Mouse (Mus musculus) megakaryocyte-erythroid progenitor cell, adult 5-6 weeks (primary cell): ENCODE measurements around the gene Fam162a. TPM values are rescaled to one million over a fixed set of nuclear protein-coding genes. Genes with fewer than 3 reads are reported as not detected.
A peak's percentile ranks its signal among the peaks of the same experiment; 100 is the strongest.
"Not testable (repeated sequence)": the region's sequence is repeated elsewhere in the genome, so short reads cannot be mapped to it uniquely, and the experiment has no call there.

ENCODE experiments used
- ATAC-seq: replicated peaks from 2 replicates; pipeline ENCODE4 v1.8.0; 2016; ENCODE audit warnings: mild to moderate bottlenecking, inconsistent platforms; ENCODE audit not compliant: severe bottlenecking, poor library complexity, low FRiP score, low TSS enrichment
- total RNA-seq, 2 experiments: library from RNA; stranded (forward) in 1 of 2; stranded (reverse) in 1 of 2; fragments of 200-1000, 215-1000 nt in 1 of 2; fragments of >200 nt in 1 of 2; fragmentation: Nextera tagmentation in 1 of 2; gene quantifications; 2 replicates each; pipeline ENCODE4 v1.2.3; 2014 to 2017

The Fam162a gene
- total RNA-seq, 2 experiments from 2014 or later: 156 to 205 TPM

DNA sequence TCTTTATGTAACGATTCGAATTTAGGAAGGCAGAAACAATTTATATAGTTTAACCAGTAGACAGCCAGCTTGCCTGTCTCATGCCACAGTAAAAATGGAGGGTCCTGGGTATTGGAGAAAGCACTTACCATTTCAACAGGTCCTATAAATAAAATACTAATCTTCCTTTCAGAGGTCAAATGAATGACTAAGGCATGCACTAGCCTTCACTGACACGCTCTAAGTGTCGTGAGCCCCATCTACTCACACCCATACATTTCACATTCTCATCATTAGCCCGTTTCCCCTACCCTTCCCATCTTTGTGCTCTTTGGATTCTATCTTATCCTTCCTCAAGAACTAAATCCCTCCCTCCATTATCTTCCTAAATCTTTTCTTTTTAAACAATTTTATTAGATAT, 6.5 kb downstream of the Fam162a start:
- no peak for ATAC-seq

DNA sequence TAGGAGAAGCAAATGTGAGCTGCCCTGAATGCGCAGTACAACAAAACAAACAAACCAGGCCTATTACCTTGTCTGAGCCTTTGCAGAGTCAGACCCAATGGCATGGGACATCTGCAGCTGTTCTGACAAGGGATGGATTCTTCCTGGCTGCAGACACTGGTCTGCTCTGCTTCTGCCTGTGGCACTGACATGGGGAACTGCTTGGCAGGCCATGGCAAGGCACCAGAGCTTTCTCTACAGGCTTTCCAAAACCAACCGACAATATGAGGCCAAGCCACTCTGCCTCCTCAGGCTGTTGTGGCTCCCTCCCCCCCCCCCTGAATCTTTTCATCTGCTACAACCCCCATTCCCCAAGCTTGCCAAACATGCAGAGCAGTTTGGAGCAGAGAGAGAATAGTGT, 8.1 kb downstream of the Fam162a start:
- no peak for ATAC-seq

DNA sequence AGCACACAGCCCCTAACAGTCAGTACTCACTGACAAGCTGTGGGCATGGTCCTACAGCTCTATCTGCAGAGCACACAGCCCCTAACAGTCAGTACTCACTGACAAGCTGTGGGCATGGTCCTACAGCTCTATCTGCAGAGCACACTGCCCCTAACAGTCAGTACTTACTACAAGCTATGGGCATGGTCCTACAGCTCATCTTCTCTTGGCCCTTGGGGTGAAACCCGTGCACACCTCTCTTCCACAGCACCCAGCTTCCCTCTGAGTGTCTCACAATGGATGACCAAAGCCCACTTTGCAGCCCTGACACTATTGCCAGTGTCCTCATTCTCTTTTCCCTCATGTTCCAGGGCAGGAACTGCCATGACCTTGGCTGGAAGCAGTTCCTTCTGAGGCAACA, 8.9 kb downstream of the Fam162a start:
- peak; percentile 77 for ATAC-seq

DNA sequence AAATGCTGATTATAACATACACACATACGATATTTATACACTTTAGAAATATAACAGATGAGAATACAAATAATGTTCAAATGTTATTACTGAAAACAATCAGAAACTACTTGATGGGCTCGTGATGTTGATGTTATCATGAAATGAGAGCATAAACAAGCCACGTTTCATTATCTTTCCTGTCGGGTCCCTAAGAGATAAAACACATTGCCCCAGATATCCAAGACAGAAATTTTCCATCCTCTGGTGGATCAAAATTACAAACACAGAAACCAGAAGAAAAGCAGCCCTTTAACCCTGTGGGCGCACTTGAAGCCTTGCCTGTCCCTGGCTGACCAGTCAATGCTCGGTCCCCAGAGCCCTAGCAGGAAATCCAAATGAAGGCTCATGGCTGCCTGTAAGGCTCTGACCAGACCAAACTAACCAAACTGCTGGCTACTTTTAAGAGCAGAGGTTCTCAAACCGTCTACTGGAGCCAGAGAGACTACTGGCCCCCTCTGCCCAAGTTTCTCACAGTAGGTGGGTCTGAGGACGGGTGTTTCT, 13.4 kb downstream of the Fam162a start:
- no peak for ATAC-seq

GRCm38 (mm10) chr16:36056416-36056815, 15.0 kb downstream of the Fam162a start:
- no peak for ATAC-seq

GRCm38 (mm10) chr16:36054920-36055319, 16.5 kb downstream of the Fam162a start:
- no peak for ATAC-seq

DNA sequence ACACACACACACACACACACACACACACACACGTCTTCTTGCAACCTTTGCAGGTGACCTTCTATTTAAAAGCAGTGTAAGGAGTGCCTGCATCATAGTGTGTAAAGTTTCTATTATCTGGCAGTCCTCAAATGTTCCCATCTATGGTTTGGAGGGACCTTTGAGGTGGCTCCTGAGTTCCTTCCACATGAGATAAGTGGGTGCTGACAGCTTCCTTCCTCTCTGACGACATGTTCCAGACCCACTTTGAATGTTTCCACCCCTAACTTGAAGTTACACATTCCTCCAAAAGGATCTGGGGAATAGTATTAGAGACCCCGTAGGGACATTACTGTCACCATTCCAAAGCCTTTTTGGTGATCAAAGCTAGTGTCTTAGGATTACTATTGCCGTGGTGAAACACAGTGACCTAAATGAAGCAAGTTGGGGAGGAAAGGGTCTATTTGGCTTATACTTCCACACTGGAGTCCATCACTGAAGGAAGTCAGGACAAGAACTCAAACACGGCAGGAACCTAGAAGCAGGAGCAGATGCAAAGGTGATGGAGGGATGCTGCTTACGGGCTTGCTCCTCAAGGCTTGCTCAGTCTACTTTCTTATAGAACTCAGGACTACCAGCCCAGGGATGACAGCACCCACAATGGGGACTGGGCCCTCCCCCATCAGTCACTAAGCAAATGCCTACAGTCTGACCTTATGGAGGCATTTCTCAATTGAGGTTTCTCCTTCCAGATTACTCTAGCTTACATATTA, 17.7 kb downstream of the Fam162a start:
- ATAC-seq: no peak

GRCm38 (mm10) chr16:36051491-36051890, 19.9 kb downstream of the Fam162a start:
- ATAC-seq: no peak

GRCm38 (mm10) chr16:36047538-36047937, 23.9 kb downstream of the Fam162a start:
- no peak for ATAC-seq

DNA sequence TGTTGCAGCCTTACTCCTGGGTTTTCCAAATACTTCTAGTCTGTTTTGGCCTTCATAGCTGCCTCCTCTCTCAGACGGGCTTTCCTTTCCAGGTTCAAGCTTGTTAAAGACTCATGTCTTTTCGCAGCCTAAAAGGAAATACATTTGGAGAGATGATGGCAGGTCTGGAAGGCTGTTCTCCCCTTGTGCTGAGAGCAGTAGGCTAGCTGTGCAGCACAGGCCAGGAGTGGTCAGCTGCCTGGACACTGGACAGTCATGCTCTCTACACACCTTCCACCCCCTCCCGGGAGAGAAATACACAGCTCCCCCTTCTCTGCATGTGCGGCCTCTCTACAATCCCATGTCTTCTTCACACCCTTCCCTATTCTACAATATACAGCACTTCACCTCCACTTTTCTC, 27.4 kb downstream of the Fam162a start:
- ATAC-seq: no peak

- no peak for ATAC-seq
Observed at GRCm38 (mm10) chr16:36043073-36043472, 28.3 kb downstream of the Fam162a start.

DNA sequence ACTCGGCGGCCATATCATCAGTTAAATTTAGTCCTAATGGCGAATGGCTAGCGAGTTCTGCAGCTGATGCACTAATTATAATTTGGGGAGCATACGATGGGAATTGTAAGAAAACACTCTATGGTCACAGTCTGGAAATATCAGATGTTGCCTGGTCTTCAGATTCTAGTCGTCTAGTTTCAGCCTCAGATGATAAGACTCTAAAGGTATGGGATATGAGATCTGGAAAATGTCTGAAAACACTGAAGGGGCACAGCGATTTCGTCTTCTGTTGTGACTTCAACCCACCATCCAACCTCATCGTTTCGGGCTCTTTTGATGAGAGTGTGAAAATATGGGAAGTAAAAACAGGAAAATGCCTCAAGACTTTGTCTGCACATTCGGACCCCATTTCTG, 29.8 kb downstream of the Fam162a start:
- no peak for ATAC-seq

- ATAC-seq: peak; percentile 97
Observed at GRCm38 (mm10) chr16:36040640-36041624, 30.5 kb downstream of the Fam162a start, which contains the start of gene Wdr5b. Wdr5b (plus strand) TSS chr16:36041190.

DNA sequence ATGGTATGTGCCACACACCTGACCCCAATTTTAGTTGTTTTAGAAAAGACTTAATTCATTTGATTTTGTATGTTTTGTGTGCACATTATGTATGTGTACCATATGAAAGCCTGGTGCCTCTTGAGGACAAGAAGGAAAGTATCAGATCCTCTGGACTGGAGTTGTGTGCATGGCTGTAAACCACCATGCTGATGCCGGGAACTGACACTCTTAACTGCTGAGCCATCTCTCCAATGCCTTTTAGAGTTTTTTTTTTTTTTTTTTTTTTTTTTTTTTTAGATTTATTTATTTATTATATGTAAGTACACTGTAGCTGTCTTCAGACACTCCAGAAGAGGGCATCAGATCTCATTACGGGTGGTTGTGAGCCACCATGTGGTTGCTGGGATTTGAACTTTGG, 43.3 kb downstream of the Fam162a start:
- not testable (repeated sequence) for ATAC-seq

- ATAC-seq: no peak
Observed at GRCm38 (mm10) chr16:36016335-36016734, 55.1 kb downstream of the Fam162a start.

GRCm38 (mm10) chr16:36008396-36008795, 63.0 kb downstream of the Fam162a start:
- no peak for ATAC-seq

GRCm38 (mm10) chr16:35998852-35999251, 72.5 kb downstream of the Fam162a start:
- ATAC-seq: not testable (repeated sequence)
